Mouse (Mus musculus) embryonic fibroblast, embryonic 13.5 days (primary cell): ENCODE data around the gene Tomm20l. TPM values are rescaled to one million over a fixed set of nuclear protein-coding genes. Genes with fewer than 3 reads are reported as not detected.

Experiments
- H3K27ac ChIP-seq: 2 replicates; pipeline ENCODE4 v1.5.1; 2012; ENCODE audit warnings: low read length, control low read depth, inconsistent platforms; ENCODE audit not compliant: insufficient read depth
- H3K4me1 ChIP-seq: 2 replicates; pipeline ENCODE4 v1.6.1; 2011; ENCODE audit warnings: low read length; ENCODE audit not compliant: control insufficient read depth, insufficient read depth
- H3K4me3 ChIP-seq: 2 replicates; pipeline ENCODE4 v1.5.1; 2011; ENCODE audit warnings: mild to moderate bottlenecking, control low read depth, low read length; ENCODE audit not compliant: insufficient read depth
- CTCF ChIP-seq: IDR thresholded peaks from 2 replicates; pipeline ENCODE4 v1.5.1; 2011; ENCODE audit warnings: mild to moderate bottlenecking, control low read depth, low read length, moderate library complexity, borderline replicate concordance; ENCODE audit not compliant: insufficient read depth
- POLR2A ChIP-seq: IDR thresholded peaks from 2 replicates; pipeline ENCODE4 v1.6.1; 2011; ENCODE audit warnings: low read depth, mild to moderate bottlenecking, control low read depth, low read length, moderate library complexity
- polyA plus RNA-seq: library from polyadenylated mRNA; stranded (reverse); fragments of >200 nt; gene quantifications from 2 replicates; pipeline ENCODE4 v1.2.4, GENCODE M21; 2011; ENCODE audit warnings: low read depth; ENCODE audit not compliant: missing spikeins, insufficient read length

Gene Tomm20l
- polyA plus RNA-seq, 1 experiment: not detected

- Histone ChIP-seq H3K4me3 (no peak overlapping the region), H3K27ac (no peak overlapping the region), H3K4me1 (peaks cover 3% of the 10 kb centered on the region; the same call in 1 of the 2 replicates)
- no peak for TF ChIP-seq CTCF
- no peak for TF ChIP-seq POLR2A
Observed at GRCm38 (mm10) chr12:71154979-71155378, 43.8 kb downstream of the Tomm20l start.

- peaks cover 3% of the 10 kb centered on the region; the same call in 1 of the 2 replicates for H3K4me1 ChIP-seq
- H3K4me3 ChIP-seq: no peak overlapping the region
- no peak overlapping the region for H3K27ac ChIP-seq
- TF ChIP-seq CTCF: no peak
- no peak for TF ChIP-seq POLR2A
Observed at GRCm38 (mm10) chr12:71157974-71158373, 46.7 kb downstream of the Tomm20l start.

DNA sequence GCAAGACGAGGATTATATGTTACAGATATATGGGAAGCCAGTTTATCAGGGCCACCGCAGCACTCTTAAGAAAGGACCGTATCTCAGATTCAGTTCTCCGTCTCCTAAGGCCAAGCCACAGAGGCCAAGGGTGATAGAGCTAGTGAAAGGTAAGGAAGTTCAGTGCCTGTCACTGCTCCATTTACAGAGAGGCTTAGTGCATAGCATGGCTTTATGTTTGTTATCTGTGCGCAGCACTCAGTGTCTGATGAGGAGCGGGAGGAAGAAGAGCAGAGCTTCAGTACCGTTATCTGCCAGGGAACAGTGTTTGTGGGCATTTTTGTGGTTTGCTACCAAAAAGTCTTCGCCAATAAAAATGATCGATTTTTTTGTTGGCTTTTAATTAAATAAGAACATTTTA, 53.2 kb downstream of the Tomm20l start:
- H3K4me1 ChIP-seq: no peaks in the 10 kb centered on the region
- no peak overlapping the region for H3K4me3 ChIP-seq
- TF ChIP-seq CTCF (no peak), POLR2A (no peak)
- H3K27ac ChIP-seq: no peak overlapping the region

DNA sequence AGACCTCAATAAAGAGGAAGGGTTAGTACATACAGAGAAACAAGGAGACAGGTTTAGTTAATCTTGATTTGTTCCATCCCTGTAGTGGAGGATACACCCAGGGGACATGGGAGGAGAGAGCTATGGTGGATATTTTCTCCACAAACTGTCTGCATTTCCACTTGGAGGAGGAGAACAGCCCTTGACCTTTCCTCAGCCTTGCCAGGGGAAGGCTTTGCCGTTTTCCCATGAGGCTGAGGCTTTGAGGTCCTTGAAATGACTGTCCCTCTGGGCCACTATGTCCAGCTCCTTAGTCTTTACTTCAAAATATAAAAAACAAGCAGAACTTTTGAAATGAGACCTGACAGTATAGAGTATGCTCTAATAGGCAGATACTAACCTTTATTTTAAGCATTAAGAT, 58.7 kb downstream of the Tomm20l start:
- Histone ChIP-seq H3K27ac (no peak overlapping the region), H3K4me1 (no peaks in the 10 kb centered on the region), H3K4me3 (no peak overlapping the region)
- TF ChIP-seq POLR2A (no peak), CTCF (no peak)

Other genes with a start within 250 kb of the Tomm20l start
- gene Actr10, start 173.6 kb upstream of the Tomm20l start, polyA plus RNA-seq: 230 and 238 TPM in 2 replicates
- 417 and 446 TPM in 2 replicates for gene Psma3, start 136.8 kb upstream of the Tomm20l start, polyA plus RNA-seq
- gene Arid4a, start 95.4 kb upstream of the Tomm20l start, polyA plus RNA-seq: 14.0 and 17.7 TPM in 2 replicates
- gene Timm9, start 25.3 kb downstream of the Tomm20l start, polyA plus RNA-seq: 34.0 and 35.6 TPM in 2 replicates
- 7.0 and 7.1 TPM in 2 replicates for gene 2700049A03Rik, start 25.4 kb downstream of the Tomm20l start, polyA plus RNA-seq
- gene Dact1, start 198.5 kb downstream of the Tomm20l start, polyA plus RNA-seq: 8.9 and 13.1 TPM in 2 replicates